Mouse (Mus musculus): ENCODE data around the gene Wdhd1.

DNA sequence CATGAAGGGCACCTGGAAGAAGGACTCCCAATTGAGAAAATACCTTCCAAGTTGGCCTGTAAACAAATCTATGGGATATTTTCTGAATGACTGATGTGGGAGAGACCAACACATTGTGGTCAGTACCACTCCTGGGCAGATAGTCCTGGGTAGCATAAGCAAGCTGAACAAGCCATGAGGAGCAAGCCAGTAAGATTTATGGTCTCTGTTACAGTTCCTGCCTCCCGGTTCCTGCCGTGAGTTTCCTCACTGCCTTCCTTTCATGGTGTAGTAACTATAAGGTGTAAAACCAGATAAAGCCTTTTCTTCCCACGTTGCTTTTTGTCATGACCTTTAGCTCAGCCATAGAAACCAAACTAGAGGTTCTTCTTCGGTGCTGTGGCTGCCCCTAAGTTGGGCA is 39.4 kb downstream of the Wdhd1 start:
- no peak for TF ChIP-seq CTCF (IDR thresholded peaks at IDR 0.05; ENCODE audit: control insufficient read depth, insufficient read depth, insufficient read length)
- no peak for TF ChIP-seq MAX (IDR thresholded peaks at IDR 0.05)
- TF ChIP-seq FOSL1 (IDR thresholded peaks at IDR 0.05; ENCODE audit: insufficient read depth, low read length, poor library complexity, severe bottlenecking) = no peak
- no peak for TF ChIP-seq USF1 (IDR thresholded peaks at IDR 0.05; ENCODE audit: low read depth)
- TF ChIP-seq MYOG (IDR thresholded peaks at IDR 0.05; ENCODE audit: control insufficient read depth, extremely low read depth, insufficient read length) = no peak
- TF ChIP-seq CEBPB (IDR thresholded peaks at IDR 0.05; ENCODE audit: low read depth) = no peak
- no peak for TF ChIP-seq MYOD1 (IDR thresholded peaks at IDR 0.05; ENCODE audit: control insufficient read depth, insufficient read length, low read depth)

Measured in C2C12 (cell line).